Mouse (Mus musculus): Measurements from ENCODE around the gene Spock1. TPM values are rescaled to one million over a fixed set of nuclear protein-coding genes. Genes with fewer than 3 reads are reported as not detected.

Gene Spock1
- polyA plus RNA-seq, 1 experiment from 2014 or later: 1.6 TPM

DNA sequence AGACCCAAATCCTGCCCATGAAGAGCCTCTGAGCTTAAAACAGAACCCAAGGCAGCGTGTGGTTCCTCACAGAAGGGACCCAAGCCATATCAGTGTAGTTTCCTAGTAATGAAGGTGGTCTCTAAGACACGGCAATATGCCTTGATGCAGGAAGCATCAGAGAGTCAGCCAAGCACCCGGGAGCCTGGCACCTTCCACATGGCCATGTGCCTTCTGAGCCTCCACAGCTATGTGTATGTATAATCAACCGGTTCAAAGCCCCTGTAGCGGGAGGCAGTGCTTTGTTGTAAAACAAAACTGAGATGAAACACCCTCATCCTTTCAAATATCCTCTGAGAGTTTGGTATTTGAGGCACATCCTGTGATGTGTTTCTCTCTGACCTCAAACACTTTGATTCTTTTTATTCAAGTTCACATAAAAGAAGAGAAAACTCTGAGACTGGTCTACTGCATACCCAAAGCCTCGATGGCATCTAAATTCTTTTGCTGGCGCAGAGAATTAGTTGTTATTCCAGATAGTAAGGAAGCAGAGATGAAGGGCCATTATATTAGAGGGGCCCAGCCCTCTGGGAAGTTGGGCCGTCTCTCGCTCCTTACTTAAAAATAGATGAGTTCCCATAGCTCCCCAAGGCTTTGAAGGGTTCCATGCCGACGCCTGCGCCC, 325.7 kb downstream of the Spock1 start:
- TF ChIP-seq CTCF (IDR thresholded peaks at IDR 0.05; ENCODE audit: low read depth) (no peak), EP300 (optimal IDR thresholded peaks at IDR 0.05) (no peak)

DNA sequence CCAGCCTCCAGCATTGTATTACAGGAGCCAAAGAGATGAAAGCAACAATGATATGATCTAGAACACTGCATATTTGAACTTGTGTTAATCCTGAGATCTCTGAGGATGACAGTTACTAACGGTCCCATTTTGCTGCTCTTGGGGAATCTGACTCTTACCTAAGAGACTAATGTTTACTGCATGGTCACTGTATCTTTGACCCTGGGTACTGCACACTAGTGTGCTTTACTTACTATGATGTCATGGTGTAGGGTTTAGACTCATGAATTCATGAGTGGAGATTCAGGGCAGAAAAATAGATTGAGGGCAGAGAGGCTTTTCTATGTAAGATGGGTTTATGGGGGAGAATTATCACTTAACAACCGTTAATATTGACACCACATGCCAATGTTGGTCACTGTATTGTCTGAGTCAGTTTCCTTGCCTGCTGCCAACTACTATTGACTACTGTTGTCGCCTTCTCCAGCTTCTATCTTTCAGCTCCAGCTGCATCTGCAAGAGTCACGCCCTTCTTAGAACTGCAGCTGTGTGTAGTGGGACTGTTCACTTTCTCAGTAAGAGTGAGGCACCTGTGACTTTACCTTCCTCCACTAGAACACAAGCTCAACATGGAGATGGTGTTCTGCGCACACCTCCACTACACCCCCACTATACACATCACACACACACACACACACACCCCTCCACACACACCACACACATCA, 330.4 kb downstream of the Spock1 start:
- no peaks in the 10 kb centered on the region for H3K9me3 ChIP-seq (ENCODE audit: control insufficient read depth, low read length)
- no peak overlapping the region for H3K4me2 ChIP-seq (replicated peaks; ENCODE audit: low read depth)
- ATAC-seq (ENCODE audit: low FRiP score, low TSS enrichment) (no peak), DNase-seq (ENCODE audit: low spot score) (no peak)
- H3K27me3 ChIP-seq (ENCODE audit: control insufficient read depth, insufficient read depth, low read length): no peaks in the 10 kb centered on the region
- no peaks in the 10 kb centered on the region for H3K36me3 ChIP-seq (ENCODE audit: control insufficient read depth, insufficient read depth, low read length)
- TF ChIP-seq CTCF (IDR thresholded peaks at IDR 0.05; ENCODE audit: low read depth): no peak
- TF ChIP-seq EP300 (optimal IDR thresholded peaks at IDR 0.05): no peak
- H3K27ac ChIP-seq (replicated peaks): no peak overlapping the region
- 86% methylated on average over 5 of the region's 5 CpGs for WGBS
- no peaks in the 10 kb centered on the region for H3K4me1 ChIP-seq (replicated peaks; ENCODE audit: control insufficient read depth, insufficient read depth)
- H3K4me3 ChIP-seq (ENCODE audit: low read depth, low read length): no peak overlapping the region
- H3K9ac ChIP-seq (ENCODE audit: low read length): no peak overlapping the region

More for the DNA sequence above, 325.7 kb downstream of the Spock1 start:
- H3K4me3 ChIP-seq (ENCODE audit: low read depth, low read length): no peak overlapping the region
- no peak overlapping the region for H3K27ac ChIP-seq (replicated peaks)
- H3K4me1 ChIP-seq (replicated peaks; ENCODE audit: control insufficient read depth, insufficient read depth): no peaks in the 10 kb centered on the region
- H3K36me3 ChIP-seq (ENCODE audit: control insufficient read depth, insufficient read depth, low read length): no peaks in the 10 kb centered on the region
- H3K9ac ChIP-seq (ENCODE audit: low read length): no peak overlapping the region
- DNase-seq (ENCODE audit: low spot score) (no peak), ATAC-seq (ENCODE audit: low FRiP score, low TSS enrichment) (no peak)
- no peaks in the 10 kb centered on the region for H3K27me3 ChIP-seq (ENCODE audit: control insufficient read depth, insufficient read depth, low read length)
- 86% methylated on average over 12 of the region's 12 CpGs for WGBS
- H3K9me3 ChIP-seq (ENCODE audit: control insufficient read depth, low read length): no peaks in the 10 kb centered on the region
- H3K4me2 ChIP-seq (replicated peaks; ENCODE audit: low read depth): no peak overlapping the region

DNA sequence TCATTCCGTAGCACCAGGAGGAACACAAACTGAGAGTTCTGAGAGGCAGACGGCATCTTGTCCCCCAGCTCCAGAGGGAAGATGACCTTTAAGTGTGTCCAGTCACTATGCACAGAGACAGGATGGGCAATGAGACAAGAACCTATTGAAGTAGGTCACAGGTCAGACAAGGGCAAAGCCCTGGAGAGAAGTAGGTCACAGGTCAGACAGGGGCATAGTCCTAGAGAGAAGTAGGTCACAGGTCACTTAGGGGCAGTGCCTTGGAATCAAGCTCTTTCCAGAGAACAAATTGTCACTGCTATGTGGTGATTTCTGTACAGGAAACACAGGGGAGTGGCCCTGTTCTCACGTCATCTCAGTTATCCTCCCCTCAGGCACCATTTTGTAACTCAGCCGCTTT, 334.6 kb downstream of the Spock1 start:
- TF ChIP-seq CTCF (IDR thresholded peaks at IDR 0.05; ENCODE audit: low read depth) (no peak), EP300 (optimal IDR thresholded peaks at IDR 0.05) (no peak)
- no peak overlapping the region for H3K4me3 ChIP-seq (ENCODE audit: low read depth, low read length)
- H3K4me2 ChIP-seq (replicated peaks; ENCODE audit: low read depth): no peak overlapping the region
- WGBS: 73% methylated on average over 4 of the region's 4 CpGs
- no peak for DNase-seq (ENCODE audit: low spot score)
- ATAC-seq (ENCODE audit: low FRiP score, low TSS enrichment): no peak
- H3K4me1 ChIP-seq (replicated peaks; ENCODE audit: control insufficient read depth, insufficient read depth): no peaks in the 10 kb centered on the region
- no peak overlapping the region for H3K9ac ChIP-seq (ENCODE audit: low read length)
- no peaks in the 10 kb centered on the region for H3K36me3 ChIP-seq (ENCODE audit: control insufficient read depth, insufficient read depth, low read length)
- H3K27ac ChIP-seq (replicated peaks): no peak overlapping the region
- no peaks in the 10 kb centered on the region for H3K27me3 ChIP-seq (ENCODE audit: control insufficient read depth, insufficient read depth, low read length)
- H3K9me3 ChIP-seq (ENCODE audit: control insufficient read depth, low read length): no peaks in the 10 kb centered on the region

DNA sequence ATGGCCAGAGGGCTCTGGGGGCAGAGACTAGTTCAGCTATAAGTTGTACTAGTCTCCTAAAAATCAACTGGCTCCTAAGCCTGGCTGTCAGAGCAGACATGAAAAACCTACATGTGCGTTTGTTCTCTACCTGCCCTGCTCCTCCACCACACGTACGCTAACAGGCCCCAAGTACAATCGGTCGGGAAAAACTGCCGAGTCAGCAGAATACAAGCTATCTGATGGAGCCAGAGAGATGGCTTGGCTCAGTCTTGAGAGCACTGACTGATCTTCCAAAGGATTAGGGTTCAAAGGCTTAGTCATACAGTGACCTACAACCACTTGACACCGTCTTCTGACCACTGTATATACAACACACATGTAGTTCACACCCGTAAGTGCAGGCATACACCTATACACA, 339.7 kb downstream of the Spock1 start:
- H3K4me3 ChIP-seq (ENCODE audit: low read depth, low read length): no peak overlapping the region
- DNase-seq (ENCODE audit: low spot score) (no peak), ATAC-seq (ENCODE audit: low FRiP score, low TSS enrichment) (no peak)
- TF ChIP-seq EP300 (optimal IDR thresholded peaks at IDR 0.05) (no peak), CTCF (IDR thresholded peaks at IDR 0.05; ENCODE audit: low read depth) (no peak)
- H3K4me2 ChIP-seq (replicated peaks; ENCODE audit: low read depth): no peak overlapping the region
- no peaks in the 10 kb centered on the region for H3K4me1 ChIP-seq (replicated peaks; ENCODE audit: control insufficient read depth, insufficient read depth)
- H3K36me3 ChIP-seq (ENCODE audit: control insufficient read depth, insufficient read depth, low read length): no peaks in the 10 kb centered on the region
- WGBS: 85% methylated on average over 8 of the region's 8 CpGs
- no peak overlapping the region for H3K27ac ChIP-seq (replicated peaks)
- no peak overlapping the region for H3K9ac ChIP-seq (ENCODE audit: low read length)
- no peaks in the 10 kb centered on the region for H3K9me3 ChIP-seq (ENCODE audit: control insufficient read depth, low read length)
- H3K27me3 ChIP-seq (ENCODE audit: control insufficient read depth, insufficient read depth, low read length): no peaks in the 10 kb centered on the region

DNA sequence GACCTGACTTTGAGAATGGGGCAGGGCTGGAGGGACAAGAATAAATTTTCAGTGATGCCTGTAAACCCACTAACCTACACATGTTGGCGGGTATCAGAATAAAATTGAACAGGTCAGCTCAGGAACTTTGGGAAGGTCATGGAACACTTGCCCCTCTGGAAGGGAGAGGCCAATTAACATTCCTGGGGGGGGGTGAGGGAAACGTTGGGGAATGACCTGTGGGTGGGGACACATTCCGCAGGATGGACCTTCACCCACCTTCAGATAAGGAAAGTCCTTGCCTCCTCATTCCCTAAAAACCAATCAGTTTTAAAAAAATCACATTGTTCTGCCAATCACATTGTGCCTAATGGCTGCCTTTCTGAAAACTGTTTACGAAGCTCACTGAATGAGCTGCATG, 352.9 kb downstream of the Spock1 start:
- H3K9me3 ChIP-seq (ENCODE audit: control insufficient read depth, low read length): no peaks in the 10 kb centered on the region
- 34% methylated on average over 4 of the region's 4 CpGs for WGBS
- ATAC-seq (ENCODE audit: low FRiP score, low TSS enrichment) (no peak), DNase-seq (ENCODE audit: low spot score) (no peak)
- no peak overlapping the region for H3K9ac ChIP-seq (ENCODE audit: low read length)
- TF ChIP-seq EP300 (optimal IDR thresholded peaks at IDR 0.05) (no peak), CTCF (IDR thresholded peaks at IDR 0.05; ENCODE audit: low read depth) (no peak)
- no peak overlapping the region for H3K27ac ChIP-seq (replicated peaks)
- no peaks in the 10 kb centered on the region for H3K4me1 ChIP-seq (replicated peaks; ENCODE audit: control insufficient read depth, insufficient read depth)
- H3K27me3 ChIP-seq (ENCODE audit: control insufficient read depth, insufficient read depth, low read length): no peaks in the 10 kb centered on the region
- H3K4me3 ChIP-seq (ENCODE audit: low read depth, low read length): no peak overlapping the region
- H3K36me3 ChIP-seq (ENCODE audit: control insufficient read depth, insufficient read depth, low read length): no peaks in the 10 kb centered on the region
- no peak overlapping the region for H3K4me2 ChIP-seq (replicated peaks; ENCODE audit: low read depth)

DNA sequence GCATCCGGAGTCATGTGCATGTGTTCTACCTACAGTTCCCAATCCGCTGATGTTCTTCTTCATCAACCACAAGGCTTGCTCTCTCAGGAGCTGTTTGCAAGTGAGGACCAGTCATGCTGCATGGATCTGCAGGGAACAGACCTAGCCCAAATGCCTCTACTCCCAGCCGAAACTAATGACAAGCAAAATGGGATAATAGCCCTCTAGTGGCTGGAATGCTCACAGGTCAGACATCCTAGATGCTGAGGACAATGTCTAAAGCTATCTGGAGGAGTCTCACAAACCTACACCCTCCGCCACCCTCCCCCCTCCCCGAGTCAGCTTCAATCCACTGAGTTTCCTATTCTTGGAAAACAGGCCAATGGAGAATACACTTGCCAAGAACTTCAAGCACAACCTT, 358.4 kb downstream of the Spock1 start:
- DNase-seq (ENCODE audit: low spot score) (peak; percentile 19), ATAC-seq (ENCODE audit: low FRiP score, low TSS enrichment) (no peak)
- no peak overlapping the region for H3K4me3 ChIP-seq (ENCODE audit: low read depth, low read length)
- H3K4me1 ChIP-seq (replicated peaks; ENCODE audit: control insufficient read depth, insufficient read depth): no peaks in the 10 kb centered on the region
- WGBS: 46% methylated on average over 5 of the region's 5 CpGs
- H3K27ac ChIP-seq (replicated peaks): no peak overlapping the region
- no peaks in the 10 kb centered on the region for H3K36me3 ChIP-seq (ENCODE audit: control insufficient read depth, insufficient read depth, low read length)
- H3K9ac ChIP-seq (ENCODE audit: low read length): no peak overlapping the region
- H3K9me3 ChIP-seq (ENCODE audit: control insufficient read depth, low read length): no peaks in the 10 kb centered on the region
- peak; percentile 78 for TF ChIP-seq CTCF (IDR thresholded peaks at IDR 0.05; ENCODE audit: low read depth)
- TF ChIP-seq EP300 (optimal IDR thresholded peaks at IDR 0.05): no peak
- no peaks in the 10 kb centered on the region for H3K27me3 ChIP-seq (ENCODE audit: control insufficient read depth, insufficient read depth, low read length)
- H3K4me2 ChIP-seq (replicated peaks; ENCODE audit: low read depth): no peak overlapping the region

Data from stomach, postnatal 0 days (tissue).